Mouse (Mus musculus): ENCODE measurements around the gene Olfr6. TPM values are rescaled to one million over a fixed set of nuclear protein-coding genes. Genes with fewer than 3 reads are reported as not detected.
"Not testable (repeated sequence)": the region's sequence is repeated elsewhere in the genome, so short reads cannot be mapped to it uniquely, and the experiment has no call there.

The Olfr6 gene
- polyA plus RNA-seq, 1 experiment, result not detected

DNA sequence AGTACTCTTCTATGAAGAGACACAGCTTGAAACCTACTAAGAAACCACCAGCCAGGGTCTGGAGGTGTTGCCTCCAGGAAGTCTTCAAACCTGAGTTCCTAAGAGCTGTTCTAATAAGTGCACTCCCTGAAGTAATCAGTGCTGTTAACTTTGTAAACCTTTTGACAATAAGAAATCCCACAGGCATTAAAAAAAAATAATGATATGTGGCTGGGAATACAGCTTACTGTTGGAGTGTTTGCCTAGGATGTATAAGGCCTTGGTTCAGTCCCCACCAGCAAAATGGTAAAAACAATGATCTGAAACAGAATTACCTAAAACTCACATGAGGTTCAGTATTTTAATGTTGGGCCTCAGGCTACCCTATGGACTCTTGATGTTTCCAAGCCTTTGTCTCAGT, 31.6 kb downstream of the Olfr6 start, which contains the start of gene Olfr709-ps1:
Olfr709-ps1 (minus strand) TSS at position 101 of the 400 bp plus-strand sequence.
- Histone ChIP-seq H3K27me3 (ENCODE audit: control insufficient read depth, insufficient read depth, low read length) (no peaks in the 10 kb centered on the region), H3K27ac (ENCODE audit: insufficient read depth, low read depth, low read length) (no peak within 1 kb of the TSS), H3K36me3 (ENCODE audit: control insufficient read depth, insufficient read depth, low read length) (no peaks in the 10 kb centered on the region), H3K4me1 (ENCODE audit: control insufficient read depth, insufficient read depth, insufficient read length, low read length) (no peaks in the 10 kb centered on the region), H3K4me3 (ENCODE audit: low read depth, low read length) (no peak within 1 kb of the TSS)
- TF ChIP-seq CTCF (IDR thresholded peaks at IDR 0.05; ENCODE audit: extremely low read depth, insufficient read length, insufficient replicate concordance, low read depth, low read length) (no peak), POLR2A (IDR thresholded peaks at IDR 0.05; ENCODE audit: low read depth, low read length) (no peak)

DNA sequence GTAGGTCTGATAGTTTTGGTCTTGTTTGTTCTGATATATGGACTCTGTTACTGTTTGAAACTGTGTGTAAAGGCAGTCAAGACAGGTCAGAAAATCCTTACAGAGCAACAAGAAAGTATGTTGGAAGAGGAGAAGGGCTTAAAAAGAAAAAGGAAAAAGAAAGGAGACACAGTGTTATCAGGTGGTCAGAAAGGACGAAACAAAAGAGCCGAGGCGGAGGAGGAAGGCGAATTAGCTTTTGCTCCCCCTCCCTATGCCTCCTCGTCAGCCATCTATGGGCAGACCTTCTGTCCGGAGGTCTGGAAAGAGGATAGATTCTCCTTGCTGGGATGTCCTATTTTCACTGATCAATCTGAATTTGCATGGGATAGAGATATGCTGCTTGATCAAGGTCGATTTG, 42.8 kb downstream of the Olfr6 start:
- not testable (repeated sequence) for H3K27me3 ChIP-seq (ENCODE audit: control insufficient read depth, insufficient read depth, low read length); H3K27ac ChIP-seq (ENCODE audit: insufficient read depth, low read depth, low read length); H3K36me3 ChIP-seq (ENCODE audit: control insufficient read depth, insufficient read depth, low read length); H3K4me3 ChIP-seq (ENCODE audit: low read depth, low read length); H3K4me1 ChIP-seq (ENCODE audit: control insufficient read depth, insufficient read depth, insufficient read length, low read length)
- WGBS, result 94% methylated on average over 7 of the region's 7 CpGs

DNA sequence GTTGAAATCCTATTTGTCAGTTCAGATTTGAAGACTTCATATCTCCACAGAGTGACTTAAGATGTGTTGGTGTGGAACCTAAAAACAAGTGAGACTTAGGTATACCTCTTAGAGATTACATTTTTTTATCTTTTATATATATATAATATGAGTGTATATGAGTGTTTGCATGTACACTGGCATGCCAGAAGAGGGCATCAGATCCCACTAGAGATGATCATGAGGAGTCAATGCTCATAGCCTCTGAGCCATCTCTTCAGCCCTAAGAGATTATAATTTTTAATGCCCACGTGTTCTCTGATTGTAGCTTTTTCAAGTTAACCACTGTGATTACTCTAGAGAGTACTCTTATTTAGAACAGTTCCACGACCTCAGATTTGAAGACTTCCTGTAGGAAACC, 56.1 kb downstream of the Olfr6 start, which contains the start of gene Olfr1532-ps1:
Olfr1532-ps1 (plus strand) TSS at position 326 of the 400 bp plus-strand sequence.
- no peaks in the 10 kb centered on the region for H3K27me3 ChIP-seq (ENCODE audit: control insufficient read depth, insufficient read depth, low read length)
- peaks cover 2% of the 10 kb centered on the region; the same call in 1 of the 2 replicates for H3K4me1 ChIP-seq (ENCODE audit: control insufficient read depth, insufficient read depth, insufficient read length, low read length)
- H3K27ac ChIP-seq (ENCODE audit: insufficient read depth, low read depth, low read length), result no peak within 1 kb of the TSS
- H3K4me3 ChIP-seq (ENCODE audit: low read depth, low read length), result no peak within 1 kb of the TSS
- TF ChIP-seq CTCF (IDR thresholded peaks at IDR 0.05; ENCODE audit: extremely low read depth, insufficient read length, insufficient replicate concordance, low read depth, low read length), result no peak
- no peak for TF ChIP-seq POLR2A (IDR thresholded peaks at IDR 0.05; ENCODE audit: low read depth, low read length)
- no peaks in the 10 kb centered on the region for H3K36me3 ChIP-seq (ENCODE audit: control insufficient read depth, insufficient read depth, low read length)
- 52% methylated on average over 2 of the region's 2 CpGs for WGBS

Other genes starting within 250 kb of the Olfr6 start
- gene Olfr695, start 247.5 kb downstream of the Olfr6 start, polyA plus RNA-seq (2012; rRNA removed), result not detected in 2 replicates
- not detected in 2 replicates for gene Olfr697, start 221.5 kb downstream of the Olfr6 start, polyA plus RNA-seq (2012; rRNA removed)
- not detected in 2 replicates for gene Olfr698, start 208.5 kb downstream of the Olfr6 start, polyA plus RNA-seq (2012; rRNA removed)
- not detected in 2 replicates for gene Olfr699, start 170.7 kb downstream of the Olfr6 start, polyA plus RNA-seq (2012; rRNA removed)
- gene Olfr700, start 155.1 kb downstream of the Olfr6 start, polyA plus RNA-seq (2012; rRNA removed), result not detected in 2 replicates
- not detected in 2 replicates for gene Olfr701, start 149.8 kb downstream of the Olfr6 start, polyA plus RNA-seq (2012; rRNA removed)
- gene Olfr702, start 130.0 kb downstream of the Olfr6 start, polyA plus RNA-seq (2012; rRNA removed), result not detected in 2 replicates
- not detected in 2 replicates for gene Olfr703, start 120.6 kb downstream of the Olfr6 start, polyA plus RNA-seq (2012; rRNA removed)
- not detected in 2 replicates for gene Olfr704, start 100.8 kb downstream of the Olfr6 start, polyA plus RNA-seq (2012; rRNA removed)
- not detected in 2 replicates for gene Olfr705, start 87.0 kb downstream of the Olfr6 start, polyA plus RNA-seq (2012; rRNA removed)
- not detected in 2 replicates for gene Olfr706, start 75.8 kb downstream of the Olfr6 start, polyA plus RNA-seq (2012; rRNA removed)
- gene Olfr707, start 62.7 kb downstream of the Olfr6 start, polyA plus RNA-seq (2012; rRNA removed), result not detected in 2 replicates
- gene Olfr1532-ps1, start 55.9 kb downstream of the Olfr6 start, polyA plus RNA-seq (2012; rRNA removed), result not detected in 2 replicates
- not detected in 2 replicates for gene Olfr709-ps1, start 31.7 kb downstream of the Olfr6 start, polyA plus RNA-seq (2012; rRNA removed)
- not detected in 2 replicates for gene Olfr710, start 15.6 kb downstream of the Olfr6 start, polyA plus RNA-seq (2012; rRNA removed)
- not detected in 2 replicates for gene Olfr711, start 11.5 kb upstream of the Olfr6 start, polyA plus RNA-seq (2012; rRNA removed)
- not detected in 2 replicates for gene Olfr2, start 42.1 kb upstream of the Olfr6 start, polyA plus RNA-seq (2012; rRNA removed)
- not detected in 2 replicates for gene Olfr713, start 67.2 kb upstream of the Olfr6 start, polyA plus RNA-seq (2012; rRNA removed)
- gene Olfr714, start 107.0 kb upstream of the Olfr6 start, polyA plus RNA-seq (2012; rRNA removed), result not detected in 2 replicates
- gene Olfr17, start 129.3 kb upstream of the Olfr6 start, polyA plus RNA-seq (2012; rRNA removed), result not detected in 2 replicates
- not detected in 2 replicates for gene Olfr715b, start 146.4 kb upstream of the Olfr6 start, polyA plus RNA-seq (2012; rRNA removed)
- gene Olfr715, start 167.1 kb upstream of the Olfr6 start, polyA plus RNA-seq (2012; rRNA removed), result not detected in 2 replicates
- gene Olfr716, start 174.4 kb upstream of the Olfr6 start, polyA plus RNA-seq (2012; rRNA removed), result not detected in 2 replicates
- gene Nlrp14, start 203.1 kb upstream of the Olfr6 start, polyA plus RNA-seq (2012; rRNA removed), result not detected in 2 replicates
- not detected in 2 replicates for gene Rbmxl2, start 245.5 kb upstream of the Olfr6 start, polyA plus RNA-seq (2012; rRNA removed)